Mouse (Mus musculus) ES-E14 (cell line): ENCODE data around the gene Clca3a1.

Experiments used
- CHD2 ChIP-seq: IDR thresholded peaks from 2 replicates; pipeline ENCODE4 v1.6.1; 2014; ENCODE audit warnings: mild to moderate bottlenecking, low read depth, low read length, inconsistent platforms
- MAFK ChIP-seq: IDR thresholded peaks from 2 replicates; pipeline ENCODE4 v1.6.1; 2014; ENCODE audit warnings: mild to moderate bottlenecking, low read depth, low read length, inconsistent platforms; ENCODE audit not compliant: insufficient read depth
- ZC3H11A ChIP-seq: IDR thresholded peaks from 2 replicates; pipeline ENCODE4 v1.6.1; 2012; ENCODE audit warnings: low read depth, mild to moderate bottlenecking, inconsistent platforms, low read length, borderline replicate concordance
- ZNF384 ChIP-seq: IDR thresholded peaks from 2 replicates; pipeline ENCODE4 v1.6.1; 2012; ENCODE audit warnings: low read depth, low read length, inconsistent platforms

GRCm38 (mm10) chr3:144711607-144712206, 49.1 kb downstream of the Clca3a1 start:
- no peak for TF ChIP-seq ZC3H11A
- no peak for TF ChIP-seq CHD2
- no peak for TF ChIP-seq ZNF384
- TF ChIP-seq MAFK, result no peak
